Mouse (Mus musculus) heart, adult 2 months (tissue): Measurements from ENCODE around the gene Grhpr. TPM values are rescaled to one million over a fixed set of nuclear protein-coding genes. Genes with fewer than 3 reads are reported as not detected.

Experiments used
- DNase-seq, 2 experiments: peaks; one replicate each; pipeline ENCODE4 v3.0.0; 2021
- H3K27ac ChIP-seq: fragments of 200-600 bp; 2 replicates; pipeline ENCODE4 v1.8.1; 2022
- H3K27me3 ChIP-seq: fragments of 200-500 bp; 2 replicates; pipeline ENCODE4 v1.6.1; 2012; ENCODE audit warnings: mild to moderate bottlenecking, low read length, inconsistent platforms, mixed read lengths; ENCODE audit not compliant: control insufficient read depth, insufficient read depth
- H3K36me3 ChIP-seq: fragments of 200-500 bp; 2 replicates; pipeline ENCODE4 v1.6.1; 2012; ENCODE audit warnings: low read length, inconsistent platforms; ENCODE audit not compliant: control insufficient read depth, insufficient read depth
- H3K4me1 ChIP-seq: fragments of 200-500 bp; 2 replicates; pipeline ENCODE4 v1.6.1; 2011; ENCODE audit warnings: low read length; ENCODE audit not compliant: control insufficient read depth, insufficient read depth
- H3K4me3 ChIP-seq: fragments of 200-600 bp; 2 replicates; pipeline ENCODE4 v1.8.1; 2022
- H3K79me2 ChIP-seq: fragments of 200-500 bp; replicated peaks from 2 replicates; pipeline ENCODE4 v1.6.1; 2012; ENCODE audit warnings: mild to moderate bottlenecking, inconsistent platforms, low read length, moderate library complexity, mixed read lengths; ENCODE audit not compliant: control insufficient read depth, insufficient read depth
- H3K9ac ChIP-seq: fragments of 200-500 bp; 2 replicates; pipeline ENCODE4 v1.6.1; 2012; ENCODE audit warnings: low read depth, mild to moderate bottlenecking, control low read depth, inconsistent platforms, low read length, mixed read lengths
- CTCF ChIP-seq: fragments of 200-600 bp; IDR thresholded peaks from 2 replicates; pipeline ENCODE4 v1.8.1; 2022; ENCODE audit warnings: antibody characterized with exemption, mild to moderate bottlenecking, moderate library complexity
- EP300 ChIP-seq: fragments of 200-500 bp; IDR thresholded peaks from 2 replicates; pipeline ENCODE4 v1.6.1; 2011; ENCODE audit warnings: low read depth, low read length, control low read depth; ENCODE audit not compliant: insufficient read depth
- POLR2A ChIP-seq: fragments of 200-500 bp; IDR thresholded peaks from 2 replicates; pipeline ENCODE4 v1.6.1; 2011; ENCODE audit warnings: mild to moderate bottlenecking, low read depth, low read length, control low read depth; ENCODE audit not compliant: insufficient read depth
- WGBS: fragments of 180-500 bp; shearing (Covaris S2); methylation state at CpG from one replicate; pipeline ENCODE4 v1.1.7; 2018; 5-methylcytosine and 5-hydroxymethylcytosine counted together
- intact Hi-C: fragments of 180-260 bp; cut with DNase I; formaldehyde crosslinking; loops from one replicate; pipeline ENCODE4 v1.15.1; 2025
- polyA plus RNA-seq: library from polyadenylated mRNA; depleted of rRNA; stranded (reverse); fragments of >200 nt; gene quantifications from 2 replicates; pipeline ENCODE4 v1.2.3, GENCODE M21; 2012
- total RNA-seq, 2 experiments: library from RNA; stranded (reverse); gene quantifications; 2 replicates each; pipeline ENCODE4 v1.2.3; 2021

Grhpr gene
- total and polyA plus RNA-seq, 3 experiments = 32.2 to 66.6 (median 38.4) TPM

GRCm38 (mm10) chr4:44994776-44995175 lies 13.6 kb downstream of the Grhpr start:
- no peaks in the 10 kb centered on the region for H3K27me3 ChIP-seq
- H3K4me3 ChIP-seq = no peak overlapping the region
- no peaks in the 10 kb centered on the region for H3K79me2 ChIP-seq
- no peak overlapping the region for H3K27ac ChIP-seq
- H3K36me3 ChIP-seq = no peaks in the 10 kb centered on the region
- 87% methylated on average over 18 of the region's 18 CpGs for WGBS
- H3K4me1 ChIP-seq = no peaks in the 10 kb centered on the region
- intact Hi-C loops = no loop called here
- no peak overlapping the region for H3K9ac ChIP-seq
- TF ChIP-seq EP300 (no peak), CTCF (no peak), POLR2A (no peak)
- no peak for DNase-seq

- H3K9ac ChIP-seq = no peak overlapping the region
- intact Hi-C loops = no loop called here
- no peaks in the 10 kb centered on the region for H3K27me3 ChIP-seq
- no peak for DNase-seq
- no peaks in the 10 kb centered on the region for H3K36me3 ChIP-seq
- no peak overlapping the region for H3K4me3 ChIP-seq
- no peaks in the 10 kb centered on the region for H3K79me2 ChIP-seq
- 78% methylated on average over 3 of the region's 3 CpGs for WGBS
- no peak for TF ChIP-seq EP300
- TF ChIP-seq CTCF = no peak
- TF ChIP-seq POLR2A = no peak
- no peak overlapping the region for H3K27ac ChIP-seq
- H3K4me1 ChIP-seq = no peaks in the 10 kb centered on the region
Observed at GRCm38 (mm10) chr4:44998071-44998470, 16.9 kb downstream of the Grhpr start.

- H3K4me1 ChIP-seq = no peaks in the 10 kb centered on the region
- no peaks in the 10 kb centered on the region for H3K27me3 ChIP-seq
- no peak overlapping the region for H3K27ac ChIP-seq
- no peak overlapping the region for H3K9ac ChIP-seq
- no peak for DNase-seq
- TF ChIP-seq EP300 = no peak
- no peak for TF ChIP-seq CTCF
- TF ChIP-seq POLR2A = no peak
- 75% methylated on average over 6 of the region's 6 CpGs for WGBS
- no peak overlapping the region for H3K4me3 ChIP-seq
- intact Hi-C loops = no loop called here
- no peaks in the 10 kb centered on the region for H3K36me3 ChIP-seq
- no peaks in the 10 kb centered on the region for H3K79me2 ChIP-seq
Observed at GRCm38 (mm10) chr4:45000001-45000400, 18.8 kb downstream of the Grhpr start.

GRCm38 (mm10) chr4:45005452-45005851 lies 24.3 kb downstream of the Grhpr start:
- TF ChIP-seq POLR2A (no peak), EP300 (no peak)
- 27% methylated on average over 3 of the region's 3 CpGs for WGBS
- Histone ChIP-seq H3K36me3 (no peaks in the 10 kb centered on the region), H3K4me3 (no peak overlapping the region), H3K27me3 (no peaks in the 10 kb centered on the region), H3K27ac (peak overlapping the region; percentile 11; the same call in 1 of the 2 replicates), H3K9ac (no peak overlapping the region), H3K4me1 (peaks cover 1% of the 10 kb centered on the region; the same call in 1 of the 2 replicates), H3K79me2 (peaks cover 2% of the 10 kb centered on the region; the same call in 1 of the 2 replicates)
- peak in 1 of 2 experiments; percentile 18 for DNase-seq
- intact Hi-C loops = no loop called here

GRCm38 (mm10) chr4:45010806-45011415 lies 29.7 kb downstream of the Grhpr start:
- intact Hi-C loops = loop anchor here (5.0 to 10.0 kb wide), 3 partner anchors 39 to 844 kb away; partner anchors contain the start of gene Shb
- Histone ChIP-seq H3K27me3 (no peaks in the 10 kb centered on the region), H3K79me2 (peaks cover 2% of the 10 kb centered on the region; the same call in 1 of the 2 replicates), H3K4me3 (peak overlapping the region; percentile 92), H3K4me1 (peaks cover 2% of the 10 kb centered on the region), H3K36me3 (no peaks in the 10 kb centered on the region), H3K9ac (no peak overlapping the region), H3K27ac (peak overlapping the region; percentile 85)
- TF ChIP-seq POLR2A (no peak), EP300 (no peak)
- DNase-seq = peak in 1 of 2 experiments; percentile 14
- 10% methylated on average over 11 of the region's 11 CpGs for WGBS

DNA sequence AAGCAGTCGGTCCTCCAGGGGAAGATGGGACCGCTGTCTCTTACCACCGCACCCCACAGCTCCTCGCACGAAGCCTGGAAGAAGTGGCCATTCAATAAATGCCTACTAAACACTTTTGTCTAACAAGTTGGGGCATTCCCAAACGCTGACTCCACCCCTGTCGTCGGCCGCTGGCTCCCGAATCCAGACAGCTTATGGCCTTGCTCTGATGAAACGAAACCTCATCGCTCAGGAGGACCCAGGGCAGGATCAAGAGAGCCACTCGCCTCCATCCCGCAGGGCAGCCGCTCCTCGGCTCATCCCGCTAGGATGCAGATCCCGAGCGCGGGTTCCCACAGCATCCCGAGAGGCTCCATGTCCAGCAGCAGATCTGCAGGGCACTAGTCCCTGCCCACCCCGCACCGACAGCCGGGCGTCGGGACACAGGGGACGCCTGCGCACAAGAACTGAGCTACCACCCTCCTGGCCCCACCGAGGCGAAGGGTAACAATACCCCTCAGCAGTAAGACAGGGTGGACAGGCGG lies 30.4 kb downstream of the Grhpr start:
- H3K4me1 ChIP-seq = peaks cover 2% of the 10 kb centered on the region
- intact Hi-C loops = loop anchor here (5.0 to 10.0 kb wide), 3 partner anchors 39 to 843 kb away; partner anchors contain the start of gene Shb
- peaks cover 2% of the 10 kb centered on the region; the same call in 1 of the 2 replicates for H3K79me2 ChIP-seq
- H3K27me3 ChIP-seq = no peaks in the 10 kb centered on the region
- H3K36me3 ChIP-seq = no peaks in the 10 kb centered on the region
- peak overlapping the region; percentile 85 for H3K27ac ChIP-seq
- TF ChIP-seq CTCF (no peak), POLR2A (no peak), EP300 (no peak)
- under 1% methylated on average over 31 of the region's 31 CpGs for WGBS
- H3K4me3 ChIP-seq = peak overlapping the region; percentile 92
- peak overlapping the region; percentile 78 for H3K9ac ChIP-seq
- DNase-seq = no peak
